Mouse (Mus musculus) adrenal gland, adult 2 months (tissue): ENCODE data around the gene Kctd5. TPM values are rescaled to one million over a fixed set of nuclear protein-coding genes. Genes with fewer than 3 reads are reported as not detected.
"Not testable (repeated sequence)": the region's sequence is repeated elsewhere in the genome, so short reads cannot be mapped to it uniquely, and the experiment has no call there.

Source experiments
- DNase-seq: peaks from one replicate; pipeline ENCODE4 v3.0.0; 2021
- long read RNA-seq: library from polyadenylated mRNA; stranded (forward); transcript quantifications from one replicate; pipeline ENCODE4 v2.0.0, GENCODE M21; 2021
- polyA plus RNA-seq: library from polyadenylated mRNA; depleted of rRNA; stranded (reverse); fragments of >200 nt; gene quantifications from 2 replicates; pipeline ENCODE4 v1.2.3, GENCODE M21; 2012; rRNA removed
- total RNA-seq, 2 experiments: library from RNA; stranded (reverse); gene quantifications; 2 replicates each; pipeline ENCODE4 v1.2.3; 2021

The Kctd5 gene
- 10 to 100 TPM; 13.7 to 14.4 TPM for total RNA-seq
- polyA plus RNA-seq = 13.8 and 14.7 TPM in 2 replicates
- long read RNA-seq, transcript Kctd5-201 (6 exons, 2,443 nt) = major isoform, 20 of 23 reads
- long read RNA-seq, partial matches to known transcripts = 1 of 23 reads
- long read RNA-seq, other reads (novel, unspliced or antisense) = 2 of 23 reads

GRCm38 (mm10) chr17:24072919-24073696 is at the start of gene Kctd5:
Kctd5 (minus strand) TSS chr17:24073485.
- peak; percentile 95 for DNase-seq

GRCm38 (mm10) chr17:24119446-24119845 is 46.2 kb upstream of the Kctd5 start:
- DNase-seq = no peak

- no peak for DNase-seq
These were observed 39.7 kb upstream of the Kctd5 start for GRCm38 (mm10) chr17:24113031-24113430.

DNA sequence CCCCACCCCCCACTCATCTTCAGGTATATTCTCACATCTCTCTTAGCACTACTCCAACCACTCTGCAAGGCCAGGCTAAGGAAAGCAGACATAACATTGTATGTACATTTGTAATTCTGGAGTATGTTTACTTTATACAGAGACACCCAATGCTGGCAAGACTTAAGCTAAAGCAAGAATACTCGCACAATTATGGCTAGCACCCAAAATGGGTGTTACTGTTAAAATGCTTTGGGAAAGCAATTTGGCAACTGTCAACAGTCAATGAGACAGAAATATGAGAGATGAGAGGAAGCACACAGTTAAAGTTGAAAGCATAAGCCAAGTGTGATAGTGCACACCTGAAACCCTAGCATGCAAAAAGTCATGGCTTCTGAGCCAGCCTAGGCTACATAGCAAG is 38.0 kb upstream of the Kctd5 start:
- DNase-seq = no peak

GRCm38 (mm10) chr17:24108896-24109295 is 35.6 kb upstream of the Kctd5 start:
- no peak for DNase-seq

DNA sequence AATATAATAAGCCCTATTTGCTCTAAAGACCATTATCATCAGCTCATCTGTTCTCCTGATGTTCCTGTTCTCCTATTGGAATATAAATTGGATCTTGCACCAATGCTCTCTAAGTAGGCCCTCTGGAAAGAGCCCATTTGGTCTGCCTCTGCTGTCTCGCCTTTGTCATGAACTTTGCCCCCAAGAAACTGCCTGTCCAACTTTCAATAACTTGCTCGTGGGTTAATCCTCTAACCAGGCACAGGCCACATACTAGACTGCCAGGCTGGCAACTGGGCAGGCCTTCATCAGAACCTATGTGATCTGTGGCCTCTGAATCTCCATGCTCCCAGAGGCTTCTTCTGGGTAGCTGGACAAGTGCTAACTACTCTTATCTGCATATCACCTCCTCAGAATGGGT is 31.8 kb upstream of the Kctd5 start:
- DNase-seq = no peak

DNA sequence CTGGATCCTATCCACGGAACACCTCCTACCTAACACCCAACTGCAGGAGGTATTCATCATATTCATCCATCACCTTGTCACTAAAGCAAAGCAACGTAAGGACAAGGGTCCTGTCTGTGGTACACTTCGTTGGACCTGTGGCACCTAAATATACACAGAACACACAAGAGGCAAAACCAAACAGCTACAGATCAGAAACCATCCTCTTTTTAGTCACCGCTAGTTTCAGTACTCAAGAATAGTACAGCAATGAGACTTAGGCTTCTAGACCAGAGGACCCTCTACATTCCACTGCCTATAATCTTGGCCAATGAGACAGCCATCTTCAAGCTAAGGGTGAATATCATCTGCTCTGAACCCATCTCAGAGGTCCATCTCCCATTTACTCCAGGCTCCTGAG is 25.1 kb upstream of the Kctd5 start:
- no peak for DNase-seq

DNA sequence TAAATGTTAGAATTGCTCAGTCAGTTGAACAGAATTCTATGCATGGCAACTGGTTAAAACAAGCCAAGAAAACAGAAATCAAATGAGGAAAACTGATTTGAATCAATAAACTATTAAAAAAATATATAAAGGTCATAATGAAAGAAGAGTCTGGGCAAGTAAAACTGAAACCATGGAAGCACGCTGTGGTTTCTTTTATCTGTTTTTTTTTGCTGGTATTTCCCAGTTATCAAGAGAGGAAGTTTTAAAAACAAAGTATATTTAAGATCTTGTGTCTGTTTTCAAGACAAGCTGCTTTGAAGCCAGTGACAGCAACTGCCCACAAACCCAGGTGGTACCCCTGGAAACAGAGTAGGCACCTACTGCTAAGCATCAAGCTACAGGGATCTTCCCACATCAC is 17.3 kb upstream of the Kctd5 start:
- no peak for DNase-seq

GRCm38 (mm10) chr17:24086399-24086798 is 13.1 kb upstream of the Kctd5 start:
- not testable (repeated sequence) for DNase-seq

- no peak for DNase-seq
These were observed 11.3 kb upstream of the Kctd5 start for GRCm38 (mm10) chr17:24084593-24084992.

DNA sequence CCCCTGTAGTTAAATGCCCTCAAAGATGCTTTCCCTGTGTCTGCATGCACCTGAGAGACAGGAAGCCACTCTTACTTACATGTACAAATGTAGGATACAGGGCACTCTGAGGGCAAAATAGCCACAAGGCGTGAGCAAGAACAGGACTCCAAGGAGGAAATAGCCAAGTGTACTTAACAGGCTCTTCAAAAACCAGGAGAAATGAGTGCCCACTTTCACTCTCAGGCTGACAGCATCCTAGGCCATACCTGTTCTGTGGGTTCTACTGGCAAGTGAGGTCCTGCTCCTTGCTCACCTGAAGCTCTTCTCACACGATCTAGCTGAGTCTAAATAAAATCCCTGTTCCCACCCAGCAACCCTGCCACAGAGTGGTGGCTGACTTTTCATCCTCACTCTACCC is 3.8 kb upstream of the Kctd5 start:
- DNase-seq = no peak

DNA sequence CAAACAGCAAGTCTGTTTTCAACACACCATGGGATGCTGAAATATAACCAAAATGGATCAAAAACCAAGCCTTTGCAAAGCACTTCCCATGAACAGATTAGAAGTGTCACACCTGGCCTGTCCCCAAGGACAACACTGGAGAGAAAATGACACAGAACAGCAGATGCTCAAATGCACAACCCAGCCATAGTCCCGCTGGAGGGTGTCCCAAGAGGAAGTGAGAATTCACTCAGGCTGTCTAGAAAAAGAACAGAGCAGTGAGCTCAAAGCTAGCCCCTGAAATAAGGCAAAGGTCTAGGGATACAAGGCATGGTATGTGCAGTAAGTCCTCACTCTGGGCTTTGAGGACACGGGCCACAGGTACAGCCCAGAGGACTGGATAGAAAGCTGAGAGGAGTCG is 3.8 kb downstream of the Kctd5 start:
- DNase-seq = no peak

- DNase-seq = no peak
These were observed 5.0 kb downstream of the Kctd5 start for GRCm38 (mm10) chr17:24068271-24068670.

DNA sequence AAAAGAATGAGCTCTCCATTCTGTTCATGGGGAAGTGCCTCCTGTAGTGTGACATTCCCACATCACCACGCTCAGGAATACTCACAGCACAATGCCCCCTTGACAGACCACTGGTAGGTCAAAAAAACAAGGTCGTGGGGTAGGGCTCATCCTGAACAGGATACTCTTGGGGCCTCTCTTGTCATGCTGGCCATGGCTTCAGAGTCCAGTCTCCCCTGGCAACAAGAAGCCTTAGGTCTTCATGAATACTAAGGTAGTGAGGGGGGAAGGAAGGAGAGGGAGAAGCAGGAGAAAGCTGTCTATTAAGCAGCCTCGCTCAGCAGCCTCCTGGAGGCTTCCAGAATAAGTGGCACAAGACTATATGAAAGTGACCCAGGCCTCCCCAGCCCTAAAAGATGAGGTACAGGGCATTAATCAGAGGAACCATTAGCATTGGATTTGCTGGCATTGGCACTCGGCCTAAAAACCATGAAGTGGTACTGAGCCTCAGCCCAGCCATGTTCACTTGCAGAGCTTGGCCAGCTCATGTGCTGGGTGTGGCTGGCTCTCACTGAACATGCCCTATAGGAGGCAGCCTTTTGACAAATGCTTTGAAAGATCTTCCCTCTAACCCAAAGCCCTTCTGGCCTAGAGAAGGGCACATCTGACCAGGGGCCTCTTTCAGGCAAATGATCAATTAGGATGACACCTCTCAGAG is 10.7 kb downstream of the Kctd5 start:
- DNase-seq = no peak

DNA sequence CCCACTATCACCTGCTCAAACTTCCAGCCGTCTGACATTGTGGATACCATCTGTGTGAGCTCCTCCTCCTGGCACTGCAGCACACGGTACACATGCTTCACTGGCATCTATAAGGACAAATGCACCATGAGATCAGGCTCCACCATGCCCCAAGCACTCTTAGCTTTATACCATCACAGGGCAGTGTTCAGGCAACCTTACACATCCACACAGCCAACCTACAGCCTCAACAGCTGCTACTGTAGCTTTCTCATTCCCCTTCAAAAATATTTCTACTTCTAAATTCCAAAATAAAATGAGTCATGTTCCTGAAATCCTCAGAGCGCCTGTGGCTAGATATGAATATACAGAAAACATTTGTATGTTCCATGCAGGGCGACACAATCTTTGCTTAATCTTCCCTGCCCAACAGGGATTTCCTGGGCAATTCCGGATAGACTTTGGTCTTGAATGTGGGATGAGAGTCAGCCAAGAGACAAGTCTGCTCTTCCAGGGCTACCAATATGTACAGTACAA is 15.5 kb downstream of the Kctd5 start:
- DNase-seq = no peak

GRCm38 (mm10) chr17:24056636-24057625 is 16.4 kb downstream of the Kctd5 start:
- no peak for DNase-seq

DNA sequence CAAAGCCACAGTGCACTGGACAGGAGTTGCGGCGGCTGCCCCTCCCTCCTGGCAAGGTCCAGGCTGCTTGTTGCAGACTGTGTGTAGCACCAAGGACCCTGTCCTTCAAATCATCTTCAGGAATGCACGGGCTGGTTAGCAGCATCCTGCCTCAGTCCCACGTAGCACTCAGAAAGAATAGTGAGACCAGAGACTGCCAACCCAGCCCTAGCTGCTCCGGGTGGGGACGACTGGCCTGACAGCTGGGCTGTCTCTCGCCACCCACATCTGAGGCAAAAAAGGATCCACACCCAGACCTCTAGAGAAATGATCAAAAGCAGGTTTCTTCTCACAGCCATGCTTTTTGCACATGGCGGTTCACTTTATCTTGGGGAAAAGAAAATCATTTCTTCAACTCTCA is 24.3 kb downstream of the Kctd5 start:
- no peak for DNase-seq

DNA sequence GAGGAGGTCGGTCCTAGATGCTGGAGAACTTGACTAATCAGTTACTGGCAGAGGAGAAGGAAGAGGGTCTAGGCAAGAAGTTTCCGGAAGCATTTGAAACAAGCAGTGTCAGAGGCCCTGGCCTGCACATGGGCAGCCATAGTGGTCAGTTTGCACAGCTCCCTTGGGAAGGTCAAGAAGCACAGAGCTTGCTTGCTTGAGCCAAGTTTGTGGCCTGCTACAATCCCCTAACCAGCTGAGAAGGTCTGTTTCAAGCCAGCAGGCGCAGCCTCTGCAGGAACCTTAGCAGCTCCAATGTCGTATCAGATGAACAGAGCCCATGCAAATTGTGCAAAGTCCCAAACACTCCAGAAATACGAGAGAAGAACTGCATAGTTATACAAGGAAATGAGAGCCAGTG is 25.2 kb downstream of the Kctd5 start:
- no peak for DNase-seq

GRCm38 (mm10) chr17:24046026-24046425 is 27.3 kb downstream of the Kctd5 start:
- no peak for DNase-seq

DNA sequence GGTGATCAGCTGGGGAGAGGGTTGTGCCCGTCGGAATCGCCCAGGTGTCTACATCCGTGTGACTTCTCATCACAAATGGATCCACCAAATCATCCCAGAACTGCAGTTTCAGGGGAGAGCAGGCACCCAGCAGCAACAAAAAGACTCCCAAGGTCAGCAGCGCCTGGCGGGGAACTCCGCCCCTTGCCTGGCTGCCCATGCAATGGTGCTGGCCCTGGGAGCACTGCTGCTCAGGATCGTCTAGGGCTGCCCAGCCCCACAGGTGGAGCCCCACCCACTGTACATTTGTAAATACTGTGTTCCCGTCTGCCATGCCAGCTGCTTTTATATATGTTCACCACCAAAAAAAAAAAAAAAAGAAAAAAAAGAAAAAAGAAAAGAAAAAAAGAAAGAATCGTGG is 27.7 kb downstream of the Kctd5 start:
- DNase-seq = peak; percentile 52

DNA sequence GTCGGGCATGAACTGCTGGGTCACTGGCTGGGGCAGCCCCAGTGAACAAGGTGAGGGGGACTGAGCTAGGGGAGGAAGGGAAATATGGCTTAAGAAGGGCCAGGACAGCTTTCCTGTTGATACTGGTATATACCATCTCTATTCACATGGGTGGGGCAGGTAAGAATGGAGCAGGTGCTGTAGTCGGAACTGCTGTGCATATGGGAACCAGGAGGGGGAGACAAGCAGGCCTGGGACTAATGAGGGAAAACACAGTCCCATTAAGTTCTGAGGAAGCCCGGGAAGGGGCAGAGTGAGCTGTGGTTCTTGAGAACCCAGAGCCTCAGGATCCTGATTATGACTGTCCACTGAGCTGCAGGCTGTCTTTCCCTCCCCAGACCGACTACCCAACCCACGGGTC is 28.8 kb downstream of the Kctd5 start:
- DNase-seq = no peak

DNA sequence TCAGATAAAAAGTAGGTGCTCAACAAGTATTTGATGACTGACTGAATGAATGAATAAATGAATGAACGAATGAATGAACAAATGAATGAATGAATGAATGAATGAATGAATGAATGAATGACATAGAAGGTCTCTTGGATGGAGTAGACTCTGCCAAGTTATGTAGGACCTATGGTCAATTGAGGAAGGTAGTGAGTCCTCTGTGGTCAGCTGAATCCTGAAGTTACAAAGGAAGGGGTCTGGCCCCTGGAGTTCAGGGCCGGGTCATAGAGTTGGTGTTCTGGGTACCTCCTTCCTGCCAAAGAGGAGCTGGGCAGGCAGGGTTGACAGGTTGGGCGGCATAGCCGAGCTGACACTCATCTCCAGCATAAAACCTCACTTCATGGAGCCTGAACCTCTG is 35.4 kb downstream of the Kctd5 start, which contains the start of gene Prss27:
Gene Prss27, plus strand, starts transcription at position 301 of the 400 bp plus-strand sequence.
- DNase-seq = no peak
